Mouse (Mus musculus): ENCODE results near the gene Mgll.

DNA sequence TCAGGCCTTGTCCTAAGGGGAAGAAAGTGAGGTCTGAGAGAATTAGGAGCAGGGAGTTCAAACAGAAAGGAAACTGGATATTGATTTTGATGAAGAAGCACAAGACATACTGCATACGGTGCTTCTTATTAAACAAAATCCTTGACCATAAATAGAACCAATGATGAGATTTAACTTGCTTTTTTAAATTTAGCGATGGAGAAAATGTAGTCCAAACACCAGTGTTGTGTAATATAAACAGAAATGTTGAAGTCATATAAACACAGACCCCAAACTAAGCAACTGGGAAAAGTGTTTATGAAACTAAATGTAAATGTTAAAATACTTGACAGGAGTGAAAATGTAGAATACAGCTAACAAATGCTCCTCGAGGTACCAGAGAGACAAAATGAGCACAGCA lies 35.5 kb upstream of the Mgll start:
- TF ChIP-seq CTCF (IDR thresholded peaks at IDR 0.05; ENCODE audit: low read depth, low read length) (no peak), POLR2A (IDR thresholded peaks at IDR 0.05; ENCODE audit: borderline replicate concordance, low read depth, low read length) (no peak)

Data from bone marrow macrophage, adult 2 months (primary cell).